Mouse (Mus musculus) brain, adult 2 months (tissue): ENCODE measurements around the gene Gm3173.
"Not testable (repeated sequence)": the region's sequence is repeated elsewhere in the genome, so short reads cannot be mapped to it uniquely, and the experiment has no call there.

Experiments
- DNase-seq: peaks from one replicate; pipeline ENCODE4 v3.0.0; 2011; ENCODE audit warnings: low read depth, low spot score

The Gm3173 gene

GRCm38 (mm10) chr14:4430692-4431091 is at the start of gene Gm3173:
Gene Gm3173 (plus strand): TSS chr14:4430992.
- not testable (repeated sequence) for DNase-seq

GRCm38 (mm10) chr14:4385606-4386005 is 45.2 kb upstream of the Gm3173 start:
- DNase-seq: not testable (repeated sequence)

GRCm38 (mm10) chr14:4392841-4393530 is 37.8 kb upstream of the Gm3173 start:
- DNase-seq: not testable (repeated sequence)

GRCm38 (mm10) chr14:4397226-4397625 is 33.6 kb upstream of the Gm3173 start, which contains the start of gene Gm3159:
Gene Gm3159 (plus strand): TSS chr14:4397526.
- not testable (repeated sequence) for DNase-seq

- not testable (repeated sequence) for DNase-seq
Observed at GRCm38 (mm10) chr14:4398624-4399023, 32.2 kb upstream of the Gm3173 start.

GRCm38 (mm10) chr14:4400115-4400789 is 30.5 kb upstream of the Gm3173 start:
- not testable (repeated sequence) for DNase-seq

- not testable (repeated sequence) for DNase-seq
Observed at GRCm38 (mm10) chr14:4401245-4401644, 29.5 kb upstream of the Gm3173 start.

GRCm38 (mm10) chr14:4403840-4404239 is 27.0 kb upstream of the Gm3173 start:
- not testable (repeated sequence) for DNase-seq

GRCm38 (mm10) chr14:4409939-4410338 is 20.9 kb upstream of the Gm3173 start:
- not testable (repeated sequence) for DNase-seq

GRCm38 (mm10) chr14:4414965-4415835 is 15.6 kb upstream of the Gm3173 start, which contains the start of gene Gm3164:
Gene Gm3164 (plus strand): TSS chr14:4415448.
- DNase-seq: peak; percentile 0

GRCm38 (mm10) chr14:4481445-4481844 is 50.7 kb downstream of the Gm3173 start, which contains the start of gene Gm3182:
Gene Gm3182 (plus strand): TSS chr14:4481745.
- DNase-seq: not testable (repeated sequence)

GRCm38 (mm10) chr14:4499425-4499824 is 68.6 kb downstream of the Gm3173 start:
- DNase-seq: not testable (repeated sequence)

- DNase-seq: not testable (repeated sequence)
Observed at GRCm38 (mm10) chr14:4555105-4555504, 124.3 kb downstream of the Gm3173 start, which contains the start of gene Gm3047. Gene Gm3047 (plus strand): TSS chr14:4555405.
